Mouse (Mus musculus): ENCODE measurements at regions not wholly inside any gene's neighbourhood (a gene's known extent, or its start where the extent isn't known, plus 50 kb on each side); places are given as distances from the start of the nearest gene placed in this dataset.

GRCm38 (mm10) chr10:21789847-21790530 lies 92.0 kb upstream of the Sgk1 start:
- Histone ChIP-seq H3K4me1 (ENCODE audit: control insufficient read depth, insufficient read depth, low read length) (peaks cover 5% of the 10 kb centered on the region; the same call in 1 of the 2 replicates), H3K36me3 (ENCODE audit: control insufficient read depth, insufficient read depth, low read length) (no peaks in the 10 kb centered on the region), H3K27ac (ENCODE audit: insufficient read depth, low read depth, low read length) (no peak overlapping the region), H3K4me3 (ENCODE audit: insufficient read depth, low read depth, low read length) (no peak overlapping the region), H3K27me3 (replicated peaks; ENCODE audit: control insufficient read depth, insufficient read depth, low read length) (no peaks in the 10 kb centered on the region)
- DNase-seq = peak; percentile 34
- TF ChIP-seq CTCF (conservative IDR thresholded peaks at IDR 0.05; ENCODE audit: insufficient read depth, insufficient read length, low read depth, low read length) (no peak), POLR2A (IDR thresholded peaks at IDR 0.05; ENCODE audit: low read depth, low read length) (no peak)
- WGBS = 29% methylated on average over 17 of the region's 17 CpGs

DNA sequence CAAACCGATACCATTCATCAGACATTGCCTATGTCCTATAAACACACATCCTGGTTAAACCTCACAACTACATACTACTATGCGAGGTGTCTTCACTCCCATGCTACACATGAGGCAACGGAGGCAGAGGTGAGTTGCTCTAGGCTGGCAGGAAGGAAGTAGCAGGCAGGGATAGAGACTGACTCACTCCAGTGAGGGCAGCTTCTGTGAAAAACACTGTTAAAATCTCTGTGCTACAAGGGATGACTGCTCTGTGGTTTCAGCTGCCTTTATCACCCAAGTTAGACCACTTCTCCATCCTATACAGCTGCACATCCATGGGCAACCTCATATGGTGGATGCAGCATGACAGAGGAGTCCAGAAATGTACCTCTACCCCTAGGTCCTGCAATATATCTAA lies 91.0 kb upstream of the Sgk1 start:
- H3K27ac ChIP-seq (ENCODE audit: insufficient read depth, low read depth, low read length) = no peak overlapping the region
- H3K4me1 ChIP-seq (ENCODE audit: control insufficient read depth, insufficient read depth, low read length) = peaks cover 5% of the 10 kb centered on the region; the same call in 1 of the 2 replicates
- TF ChIP-seq POLR2A (IDR thresholded peaks at IDR 0.05; ENCODE audit: low read depth, low read length) (no peak), CTCF (conservative IDR thresholded peaks at IDR 0.05; ENCODE audit: insufficient read depth, insufficient read length, low read depth, low read length) (no peak)
- no peak for DNase-seq
- 86% methylated on average over 3 of the region's 3 CpGs for WGBS
- H3K36me3 ChIP-seq (ENCODE audit: control insufficient read depth, insufficient read depth, low read length) = no peaks in the 10 kb centered on the region
- no peak overlapping the region for H3K4me3 ChIP-seq (ENCODE audit: insufficient read depth, low read depth, low read length)
- H3K27me3 ChIP-seq (replicated peaks; ENCODE audit: control insufficient read depth, insufficient read depth, low read length) = no peaks in the 10 kb centered on the region

- Histone ChIP-seq H3K4me3 (ENCODE audit: insufficient read depth, low read depth, low read length) (no peak overlapping the region), H3K36me3 (ENCODE audit: control insufficient read depth, insufficient read depth, low read length) (no peaks in the 10 kb centered on the region), H3K27me3 (replicated peaks; ENCODE audit: control insufficient read depth, insufficient read depth, low read length) (no peaks in the 10 kb centered on the region), H3K27ac (ENCODE audit: insufficient read depth, low read depth, low read length) (no peak overlapping the region), H3K4me1 (ENCODE audit: control insufficient read depth, insufficient read depth, low read length) (peaks cover 5% of the 10 kb centered on the region; the same call in 1 of the 2 replicates)
- TF ChIP-seq POLR2A (IDR thresholded peaks at IDR 0.05; ENCODE audit: low read depth, low read length) = no peak
- no peak for TF ChIP-seq CTCF (conservative IDR thresholded peaks at IDR 0.05; ENCODE audit: insufficient read depth, insufficient read length, low read depth, low read length)
- 70% methylated on average over 10 of the region's 10 CpGs for WGBS
- DNase-seq = no peak
Measured at GRCm38 (mm10) chr10:21792431-21792830, 89.6 kb upstream of the Sgk1 start.

GRCm38 (mm10) chr10:21793641-21794040 lies 88.3 kb upstream of the Sgk1 start:
- TF ChIP-seq POLR2A (IDR thresholded peaks at IDR 0.05; ENCODE audit: low read depth, low read length) (no peak), CTCF (conservative IDR thresholded peaks at IDR 0.05; ENCODE audit: insufficient read depth, insufficient read length, low read depth, low read length) (no peak)
- peaks cover 5% of the 10 kb centered on the region; the same call in 1 of the 2 replicates for H3K4me1 ChIP-seq (ENCODE audit: control insufficient read depth, insufficient read depth, low read length)
- DNase-seq = no peak
- H3K4me3 ChIP-seq (ENCODE audit: insufficient read depth, low read depth, low read length) = no peak overlapping the region
- H3K36me3 ChIP-seq (ENCODE audit: control insufficient read depth, insufficient read depth, low read length) = no peaks in the 10 kb centered on the region
- no peaks in the 10 kb centered on the region for H3K27me3 ChIP-seq (replicated peaks; ENCODE audit: control insufficient read depth, insufficient read depth, low read length)
- H3K27ac ChIP-seq (ENCODE audit: insufficient read depth, low read depth, low read length) = no peak overlapping the region
- WGBS = 94% methylated on average over 11 of the region's 11 CpGs

DNA sequence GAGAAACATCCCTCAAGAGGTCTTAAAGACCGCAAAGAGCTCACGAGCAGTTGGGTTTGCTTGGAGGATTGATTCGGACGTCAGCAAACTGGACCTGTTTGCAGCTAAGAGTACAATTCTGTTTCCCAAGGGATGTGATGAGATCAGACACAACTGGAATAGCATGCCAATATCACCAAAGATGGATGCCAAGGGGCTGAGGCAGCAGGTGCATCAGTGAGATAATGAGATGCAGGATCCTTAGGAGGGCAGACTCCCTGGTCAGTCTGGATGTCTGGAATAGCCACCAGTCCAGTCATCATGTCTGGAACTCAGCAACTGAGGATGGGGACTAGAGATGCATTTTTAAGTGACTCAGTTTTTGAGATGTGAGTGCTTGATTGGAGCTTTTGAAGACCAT lies 85.6 kb upstream of the Sgk1 start:
- no peaks in the 10 kb centered on the region for H3K27me3 ChIP-seq (replicated peaks; ENCODE audit: control insufficient read depth, insufficient read depth, low read length)
- TF ChIP-seq POLR2A (IDR thresholded peaks at IDR 0.05; ENCODE audit: low read depth, low read length) = no peak
- no peak for TF ChIP-seq CTCF (conservative IDR thresholded peaks at IDR 0.05; ENCODE audit: insufficient read depth, insufficient read length, low read depth, low read length)
- no peaks in the 10 kb centered on the region for H3K4me1 ChIP-seq (ENCODE audit: control insufficient read depth, insufficient read depth, low read length)
- no peaks in the 10 kb centered on the region for H3K36me3 ChIP-seq (ENCODE audit: control insufficient read depth, insufficient read depth, low read length)
- 98% methylated on average over 4 of the region's 4 CpGs for WGBS
- DNase-seq = no peak
- no peak overlapping the region for H3K27ac ChIP-seq (ENCODE audit: insufficient read depth, low read depth, low read length)
- no peak overlapping the region for H3K4me3 ChIP-seq (ENCODE audit: insufficient read depth, low read depth, low read length)

GRCm38 (mm10) chr10:21798103-21798502 lies 83.9 kb upstream of the Sgk1 start:
- 84% methylated on average over 6 of the region's 6 CpGs for WGBS
- DNase-seq = no peak
- TF ChIP-seq CTCF (conservative IDR thresholded peaks at IDR 0.05; ENCODE audit: insufficient read depth, insufficient read length, low read depth, low read length) (no peak), POLR2A (IDR thresholded peaks at IDR 0.05; ENCODE audit: low read depth, low read length) (no peak)
- no peaks in the 10 kb centered on the region for H3K4me1 ChIP-seq (ENCODE audit: control insufficient read depth, insufficient read depth, low read length)
- no peak overlapping the region for H3K4me3 ChIP-seq (ENCODE audit: insufficient read depth, low read depth, low read length)
- H3K36me3 ChIP-seq (ENCODE audit: control insufficient read depth, insufficient read depth, low read length) = no peaks in the 10 kb centered on the region
- H3K27me3 ChIP-seq (replicated peaks; ENCODE audit: control insufficient read depth, insufficient read depth, low read length) = no peaks in the 10 kb centered on the region
- no peak overlapping the region for H3K27ac ChIP-seq (ENCODE audit: insufficient read depth, low read depth, low read length)

- no peak for TF ChIP-seq CTCF (conservative IDR thresholded peaks at IDR 0.05; ENCODE audit: insufficient read depth, insufficient read length, low read depth, low read length)
- TF ChIP-seq POLR2A (IDR thresholded peaks at IDR 0.05; ENCODE audit: low read depth, low read length) = no peak
- DNase-seq = no peak
- H3K27ac ChIP-seq (ENCODE audit: insufficient read depth, low read depth, low read length) = no peak overlapping the region
- 82% methylated on average over 5 of the region's 5 CpGs for WGBS
- no peak overlapping the region for H3K4me3 ChIP-seq (ENCODE audit: insufficient read depth, low read depth, low read length)
- no peaks in the 10 kb centered on the region for H3K4me1 ChIP-seq (ENCODE audit: control insufficient read depth, insufficient read depth, low read length)
- H3K27me3 ChIP-seq (replicated peaks; ENCODE audit: control insufficient read depth, insufficient read depth, low read length) = no peaks in the 10 kb centered on the region
- no peaks in the 10 kb centered on the region for H3K36me3 ChIP-seq (ENCODE audit: control insufficient read depth, insufficient read depth, low read length)
Measured at GRCm38 (mm10) chr10:21801556-21801955, 80.4 kb upstream of the Sgk1 start.

All from kidney, adult 2 months (tissue).